Mouse (Mus musculus) neural tube, embryonic 14.5 days (tissue): ENCODE results near the gene Wnt5b. TPM values are rescaled to one million over a fixed set of nuclear protein-coding genes. Genes with fewer than 3 reads are reported as not detected.

Experiments
- ATAC-seq: fragments of 200-750 bp; cut with Nextera tagmentation; 2 replicates; pipeline ENCODE4 v1.8.0; 2017; ENCODE audit warnings: low read depth, mild to moderate bottlenecking, moderate TSS enrichment, moderate library complexity
- H3K27ac ChIP-seq: fragments of 300-500 bp; sonication (generic); 2 replicates; pipeline ENCODE4 v1.5.1; 2014; ENCODE audit warnings: low read depth, mild to moderate bottlenecking, control low read depth, low read length, moderate library complexity, mixed read lengths
- H3K27me3 ChIP-seq: fragments of 300-500 bp; sonication (generic); 2 replicates; pipeline ENCODE4 v1.6.1; 2014; ENCODE audit warnings: low read length; ENCODE audit not compliant: control insufficient read depth, insufficient read depth
- H3K36me3 ChIP-seq: fragments of 300-500 bp; sonication (generic); 2 replicates; pipeline ENCODE4 v1.6.1; 2014; ENCODE audit warnings: low read length, mixed read lengths; ENCODE audit not compliant: control insufficient read depth, insufficient read depth
- H3K4me1 ChIP-seq: fragments of 300-500 bp; sonication (generic); 2 replicates; pipeline ENCODE4 v1.6.1; 2014; ENCODE audit warnings: low read length; ENCODE audit not compliant: control insufficient read depth, insufficient read depth
- H3K4me2 ChIP-seq: fragments of 300-500 bp; sonication (generic); 2 replicates; pipeline ENCODE4 v1.6.1; 2014; ENCODE audit warnings: mild to moderate bottlenecking, low read depth, low read length, control low read depth
- H3K4me3 ChIP-seq: fragments of 300-500 bp; sonication (generic); 2 replicates; pipeline ENCODE4 v1.5.1; 2014; ENCODE audit warnings: low read depth, low read length, control low read depth, mixed read lengths
- H3K9ac ChIP-seq: fragments of 300-500 bp; sonication (generic); replicated peaks from 2 replicates; pipeline ENCODE4 v1.6.1; 2014; ENCODE audit warnings: low read depth, mild to moderate bottlenecking, control low read depth, low read length, mixed read lengths
- H3K9me3 ChIP-seq: fragments of 300-500 bp; sonication (generic); 2 replicates; pipeline ENCODE4 v1.6.1; 2016; ENCODE audit warnings: low read length; ENCODE audit not compliant: control insufficient read depth
- WGBS: fragments of 180-500 bp; shearing (Covaris S2); extraction: QIAGEN DNeasy Blood & Tissue Kit; methylation state at CpG from one replicate; pipeline ENCODE4 v1.1.7; 2014; 5-methylcytosine and 5-hydroxymethylcytosine counted together
- polyA plus RNA-seq: library from polyadenylated mRNA; unstranded; fragments of >200 nt; fragmentation: Nextera tagmentation; extraction: Ambion mirVana; gene quantifications from 2 replicates; pipeline ENCODE4 v1.2.1, GENCODE M21; 2014

The Wnt5b gene
- polyA plus RNA-seq, 1 experiment from 2014 or later = 2.6 TPM

- Histone ChIP-seq H3K4me1 (no peaks in the 10 kb centered on the region), H3K9me3 (no peaks in the 10 kb centered on the region), H3K4me2 (no peak overlapping the region), H3K27ac (no peak overlapping the region), H3K36me3 (no peaks in the 10 kb centered on the region), H3K4me3 (no peak overlapping the region), H3K27me3 (no peaks in the 10 kb centered on the region), H3K9ac (no peak overlapping the region)
- no peak for ATAC-seq
- 79% methylated on average over 12 of the region's 12 CpGs for WGBS
Observed at GRCm38 (mm10) chr6:119535867-119536266, 8.3 kb downstream of the Wnt5b start.

GRCm38 (mm10) chr6:119533170-119533709, 10.9 kb downstream of the Wnt5b start:
- no peak overlapping the region for H3K27ac ChIP-seq
- H3K4me2 ChIP-seq = no peak overlapping the region
- H3K9ac ChIP-seq = no peak overlapping the region
- no peaks in the 10 kb centered on the region for H3K27me3 ChIP-seq
- ATAC-seq = no peak
- no peaks in the 10 kb centered on the region for H3K4me1 ChIP-seq
- no peaks in the 10 kb centered on the region for H3K36me3 ChIP-seq
- 86% methylated on average over 9 of the region's 9 CpGs for WGBS
- no peaks in the 10 kb centered on the region for H3K9me3 ChIP-seq
- no peak overlapping the region for H3K4me3 ChIP-seq

- no peak overlapping the region for H3K27ac ChIP-seq
- no peak overlapping the region for H3K4me2 ChIP-seq
- ATAC-seq = no peak
- no peaks in the 10 kb centered on the region for H3K36me3 ChIP-seq
- H3K4me3 ChIP-seq = no peak overlapping the region
- no peaks in the 10 kb centered on the region for H3K4me1 ChIP-seq
- no peaks in the 10 kb centered on the region for H3K9me3 ChIP-seq
- no peaks in the 10 kb centered on the region for H3K27me3 ChIP-seq
- 86% methylated on average over 3 of the region's 3 CpGs for WGBS
- no peak overlapping the region for H3K9ac ChIP-seq
Observed at GRCm38 (mm10) chr6:119529659-119530058, 14.5 kb downstream of the Wnt5b start.

- no peak overlapping the region for H3K27ac ChIP-seq
- no peak overlapping the region for H3K4me3 ChIP-seq
- no peaks in the 10 kb centered on the region for H3K4me1 ChIP-seq
- 74% methylated on average over 5 of the region's 5 CpGs for WGBS
- no peak overlapping the region for H3K9ac ChIP-seq
- no peaks in the 10 kb centered on the region for H3K27me3 ChIP-seq
- H3K36me3 ChIP-seq = no peaks in the 10 kb centered on the region
- no peaks in the 10 kb centered on the region for H3K9me3 ChIP-seq
- H3K4me2 ChIP-seq = no peak overlapping the region
- ATAC-seq = no peak
Observed at GRCm38 (mm10) chr6:119526498-119526897, 17.6 kb downstream of the Wnt5b start.

- Histone ChIP-seq H3K9ac (no peak overlapping the region), H3K4me2 (no peak overlapping the region), H3K9me3 (no peaks in the 10 kb centered on the region), H3K4me3 (no peak overlapping the region), H3K36me3 (no peaks in the 10 kb centered on the region), H3K27me3 (no peaks in the 10 kb centered on the region), H3K27ac (no peak overlapping the region), H3K4me1 (no peaks in the 10 kb centered on the region)
- no peak for ATAC-seq
- 30% methylated on average over 3 of the region's 3 CpGs for WGBS
Observed at GRCm38 (mm10) chr6:119521931-119522391, 22.2 kb downstream of the Wnt5b start.

- WGBS = 78% methylated on average over 3 of the region's 3 CpGs
- no peaks in the 10 kb centered on the region for H3K36me3 ChIP-seq
- no peak overlapping the region for H3K9ac ChIP-seq
- no peak overlapping the region for H3K4me2 ChIP-seq
- no peak overlapping the region for H3K4me3 ChIP-seq
- ATAC-seq = no peak
- H3K27ac ChIP-seq = no peak overlapping the region
- no peaks in the 10 kb centered on the region for H3K27me3 ChIP-seq
- no peaks in the 10 kb centered on the region for H3K4me1 ChIP-seq
- no peaks in the 10 kb centered on the region for H3K9me3 ChIP-seq
Observed at GRCm38 (mm10) chr6:119521482-119521900, 22.7 kb downstream of the Wnt5b start.

- Histone ChIP-seq H3K9me3 (no peaks in the 10 kb centered on the region), H3K4me2 (no peak overlapping the region), H3K36me3 (no peaks in the 10 kb centered on the region), H3K4me3 (no peak overlapping the region), H3K9ac (no peak overlapping the region), H3K27ac (no peak overlapping the region), H3K4me1 (no peaks in the 10 kb centered on the region), H3K27me3 (no peaks in the 10 kb centered on the region)
- WGBS = 32% methylated on average over 9 of the region's 9 CpGs
- ATAC-seq = no peak
Observed at GRCm38 (mm10) chr6:119520731-119521130, 23.4 kb downstream of the Wnt5b start.

- H3K9me3 ChIP-seq = no peaks in the 10 kb centered on the region
- no peak for ATAC-seq
- H3K4me2 ChIP-seq = no peak overlapping the region
- no peak overlapping the region for H3K4me3 ChIP-seq
- no peak overlapping the region for H3K27ac ChIP-seq
- no peaks in the 10 kb centered on the region for H3K4me1 ChIP-seq
- WGBS = 57% methylated on average over 7 of the region's 7 CpGs
- no peak overlapping the region for H3K9ac ChIP-seq
- H3K27me3 ChIP-seq = no peaks in the 10 kb centered on the region
- no peaks in the 10 kb centered on the region for H3K36me3 ChIP-seq
Observed at GRCm38 (mm10) chr6:119514085-119514484, 30.1 kb downstream of the Wnt5b start.

- Histone ChIP-seq H3K9ac (no peak overlapping the region), H3K4me1 (no peaks in the 10 kb centered on the region), H3K27ac (no peak overlapping the region), H3K4me2 (no peak overlapping the region), H3K27me3 (no peaks in the 10 kb centered on the region), H3K9me3 (no peaks in the 10 kb centered on the region), H3K4me3 (no peak overlapping the region), H3K36me3 (no peaks in the 10 kb centered on the region)
- WGBS = 81% methylated on average over 5 of the region's 5 CpGs
- no peak for ATAC-seq
Observed at GRCm38 (mm10) chr6:119513452-119513851, 30.7 kb downstream of the Wnt5b start.
